Mouse (Mus musculus) small intestine, adult 2 months (tissue): Measurements from ENCODE around the gene Ppp2r2c. TPM values are rescaled to one million over a fixed set of nuclear protein-coding genes. Genes with fewer than 3 reads are reported as not detected.

Experiments
- H3K27ac ChIP-seq: fragments of 200-500 bp; 2 replicates; pipeline ENCODE4 v1.5.1; 2012; ENCODE audit warnings: low read depth, low read length, control low read depth, inconsistent platforms; ENCODE audit not compliant: insufficient read depth
- H3K27me3 ChIP-seq: fragments of 200-500 bp; 2 replicates; pipeline ENCODE4 v1.6.1; 2012; ENCODE audit warnings: mild to moderate bottlenecking, moderate library complexity, low read length, inconsistent platforms; ENCODE audit not compliant: control insufficient read depth, insufficient read depth
- H3K36me3 ChIP-seq: fragments of 200-500 bp; 2 replicates; pipeline ENCODE4 v1.6.1; 2012; ENCODE audit warnings: mild to moderate bottlenecking, low read length, control low read depth, inconsistent platforms; ENCODE audit not compliant: control insufficient read depth, insufficient read depth
- H3K4me1 ChIP-seq: fragments of 200-500 bp; 2 replicates; pipeline ENCODE4 v1.6.1; 2012; ENCODE audit warnings: low read length, inconsistent platforms, mixed read lengths; ENCODE audit not compliant: control insufficient read depth, insufficient read depth, insufficient read length
- H3K4me3 ChIP-seq: fragments of 200-500 bp; 2 replicates; pipeline ENCODE4 v1.5.1; 2012; ENCODE audit warnings: low read depth, mild to moderate bottlenecking, control low read depth, inconsistent platforms, low read length, moderate library complexity
- CTCF ChIP-seq: fragments of 200-500 bp; IDR thresholded peaks from 2 replicates; pipeline ENCODE4 v1.5.1; 2012; ENCODE audit warnings: low read depth, mild to moderate bottlenecking, control low read depth, inconsistent platforms, low read length, moderate library complexity, mixed read lengths; ENCODE audit not compliant: insufficient replicate concordance, insufficient read length; ENCODE audit errors: extremely low read depth
- POLR2A ChIP-seq: fragments of 200-500 bp; IDR thresholded peaks from 2 replicates; pipeline ENCODE4 v1.6.1; 2012; ENCODE audit warnings: low read depth, mild to moderate bottlenecking, control low read depth, inconsistent platforms, low read length, moderate library complexity
- WGBS: fragments of 180-500 bp; shearing (Covaris S2); methylation state at CpG from one replicate; pipeline ENCODE4 v1.1.7; 2018; 5-methylcytosine and 5-hydroxymethylcytosine counted together
- polyA plus RNA-seq: library from polyadenylated mRNA; depleted of rRNA; stranded (reverse); fragments of >200 nt; gene quantifications from 2 replicates; pipeline ENCODE4 v1.2.3, GENCODE M21; 2012

Gene Ppp2r2c
- polyA plus RNA-seq, 1 experiment: 0.89 TPM

GRCm38 (mm10) chr5:36923826-36924700 lies 55.8 kb downstream of the Ppp2r2c start:
- Histone ChIP-seq H3K27me3 (no peaks in the 10 kb centered on the region), H3K27ac (no peak overlapping the region), H3K4me1 (no peaks in the 10 kb centered on the region; the same call in 1 of the 2 replicates), H3K4me3 (no peak overlapping the region), H3K36me3 (no peaks in the 10 kb centered on the region)
- 40% methylated on average over 11 of the region's 11 CpGs for WGBS
- TF ChIP-seq POLR2A (no peak), CTCF (no peak)

- Histone ChIP-seq H3K27ac (no peak overlapping the region), H3K4me1 (peaks cover 1% of the 10 kb centered on the region), H3K4me3 (no peak overlapping the region), H3K27me3 (no peaks in the 10 kb centered on the region), H3K36me3 (no peaks in the 10 kb centered on the region)
- WGBS: 48% methylated on average over 4 of the region's 4 CpGs
- TF ChIP-seq CTCF (peak; percentile 49; the same call in 1 of the 2 replicates), POLR2A (no peak)
These were observed 60.4 kb downstream of the Ppp2r2c start for GRCm38 (mm10) chr5:36928701-36929100.

GRCm38 (mm10) chr5:36929376-36929775 lies 61.1 kb downstream of the Ppp2r2c start:
- Histone ChIP-seq H3K36me3 (no peaks in the 10 kb centered on the region), H3K27ac (no peak overlapping the region), H3K4me3 (no peak overlapping the region), H3K27me3 (no peaks in the 10 kb centered on the region), H3K4me1 (peaks cover 4% of the 10 kb centered on the region)
- WGBS: 58% methylated on average over 3 of the region's 3 CpGs
- no peak for TF ChIP-seq POLR2A
- TF ChIP-seq CTCF: no peak

DNA sequence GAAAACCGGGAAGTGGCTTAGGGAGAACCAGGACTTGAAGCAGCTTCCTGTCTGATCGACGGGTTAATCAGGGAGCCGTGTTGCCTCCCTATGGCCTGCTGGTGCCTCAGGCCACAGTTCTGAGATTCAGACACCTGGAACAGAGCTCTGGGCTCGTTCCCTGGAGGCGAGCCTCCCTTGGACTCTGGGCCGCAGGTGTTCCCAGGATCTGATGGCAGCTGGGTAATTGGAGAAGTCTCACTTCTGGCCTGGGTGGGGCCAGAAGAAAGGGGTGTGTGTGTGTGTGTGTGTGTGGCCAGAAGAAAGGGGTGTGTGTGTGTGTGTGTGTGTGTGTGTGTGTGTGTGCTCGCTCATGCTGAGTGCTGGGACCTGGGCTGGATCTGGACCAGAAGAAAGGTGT lies 65.1 kb downstream of the Ppp2r2c start:
- TF ChIP-seq POLR2A: no peak
- TF ChIP-seq CTCF: no peak
- Histone ChIP-seq H3K36me3 (no peaks in the 10 kb centered on the region), H3K4me3 (no peak overlapping the region), H3K4me1 (peaks cover 4% of the 10 kb centered on the region), H3K27me3 (no peaks in the 10 kb centered on the region), H3K27ac (no peak overlapping the region)
- WGBS: 9% methylated on average over 8 of the region's 8 CpGs

GRCm38 (mm10) chr5:36935486-36936473 lies 67.5 kb downstream of the Ppp2r2c start:
- no peaks in the 10 kb centered on the region for H3K27me3 ChIP-seq
- H3K27ac ChIP-seq: no peak overlapping the region
- 71% methylated on average over 17 of the region's 17 CpGs for WGBS
- no peak overlapping the region for H3K4me3 ChIP-seq
- H3K4me1 ChIP-seq: peaks cover 4% of the 10 kb centered on the region
- TF ChIP-seq CTCF (no peak), POLR2A (no peak)
- no peaks in the 10 kb centered on the region for H3K36me3 ChIP-seq

GRCm38 (mm10) chr5:36936548-36936947 lies 68.2 kb downstream of the Ppp2r2c start:
- Histone ChIP-seq H3K36me3 (no peaks in the 10 kb centered on the region), H3K27ac (no peak overlapping the region), H3K4me3 (no peak overlapping the region), H3K4me1 (peaks cover 4% of the 10 kb centered on the region), H3K27me3 (no peaks in the 10 kb centered on the region)
- TF ChIP-seq CTCF: no peak
- 31% methylated on average over 7 of the region's 7 CpGs for WGBS
